Mouse (Mus musculus): ENCODE measurements around the gene Uimc1. TPM values are rescaled to one million over a fixed set of nuclear protein-coding genes. Genes with fewer than 3 reads are reported as not detected.

Uimc1 gene
- total and polyA plus RNA-seq, 3 experiments: 20.7 to 177 (median 44.5) TPM

GRCm38 (mm10) chr13:55114375-55114774 is 14.3 kb upstream of the Uimc1 start:
- Histone ChIP-seq H3K4me3 (replicated peaks in 1 of 3; ENCODE audit: low read depth in 2 of 3, low read length in 2 of 3, poor library complexity in 1 of 3) (no peak overlapping the region), H3K79me2 (replicated peaks; ENCODE audit: control insufficient read depth, extremely low read depth, insufficient read depth, poor library complexity, severe bottlenecking) (no peaks in the 10 kb centered on the region), H3K4me1 (ENCODE audit: control insufficient read depth in 1 of 2, insufficient read depth in 2 of 2) (peaks cover 4 to 8% of the 10 kb centered on the region in 2 experiments; a peak in 2 of 4 replicates), H3K27ac (ENCODE audit: insufficient read depth, low read depth) (no peak overlapping the region), H3K36me3 (replicated peaks in 1 of 2; ENCODE audit: control insufficient read depth in 1 of 2, insufficient read depth in 1 of 2, low read length in 1 of 2) (peaks cover 52 to 84% of the 10 kb centered on the region in 2 experiments), H3K27me3 (replicated peaks) (no peaks in the 10 kb centered on the region), H3K9ac (ENCODE audit: insufficient read depth, low read depth) (no peak overlapping the region), H3K4me2 (ENCODE audit: insufficient read depth, low read depth, poor library complexity, severe bottlenecking) (no peak overlapping the region), H3K9me3 (replicated peaks; ENCODE audit: low read length) (no peaks in the 10 kb centered on the region)
- dilution Hi-C loops (cut with MboI; ENCODE audit: extremely low pct_ligation_motif_present, extremely low pct_unique_long_range_greater_than_20kb, low sequenced_read_pairs) (no loop called here), in situ Hi-C loops (cut with MboI; ENCODE audit: low pct_ligation_motif_present, low pct_unique_long_range_greater_than_20kb, low sequenced_read_pairs) (no loop called here)
- TF ChIP-seq ZMIZ1 (IDR thresholded peaks at IDR 0.05; ENCODE audit: low read depth, low read length) (no peak), ELF1 (IDR thresholded peaks at IDR 0.05; ENCODE audit: low read depth, low read length) (no peak), GABPA (IDR thresholded peaks at IDR 0.05; ENCODE audit: insufficient replicate concordance, low read depth, low read length) (no peak)
- DNase-seq (ENCODE audit: extremely low read depth): no peak

GRCm38 (mm10) chr13:55107694-55108093 is 7.6 kb upstream of the Uimc1 start:
- DNase-seq (ENCODE audit: extremely low read depth): no peak
- TF ChIP-seq CHD2 (IDR thresholded peaks at IDR 0.05; ENCODE audit: low read length) (no peak), SMC3 (IDR thresholded peaks at IDR 0.05; ENCODE audit: low read depth, low read length) (no peak), UBTF (IDR thresholded peaks at IDR 0.05; ENCODE audit: low read depth, low read length) (no peak), POLR2AphosphoS2 (IDR thresholded peaks at IDR 0.05; ENCODE audit: low read depth, low read length) (no peak), MAZ (IDR thresholded peaks at IDR 0.05; ENCODE audit: low read depth, low read length) (no peak), USF1 (IDR thresholded peaks at IDR 0.05; ENCODE audit: low read depth, low read length) (no peak), ETS1 (conservative IDR thresholded peaks at IDR 0.05; ENCODE audit: low read depth, low read length) (no peak), JUN (IDR thresholded peaks at IDR 0.05; ENCODE audit: insufficient read depth, low read depth, low read length) (no peak), ZC3H11A (IDR thresholded peaks at IDR 0.05; ENCODE audit: low read depth, low read length) (no peak), GABPA (IDR thresholded peaks at IDR 0.05; ENCODE audit: insufficient replicate concordance, low read depth, low read length) (no peak), ZNF384 (IDR thresholded peaks at IDR 0.05; ENCODE audit: low read depth, low read length) (no peak)
- H3K36me3 ChIP-seq (replicated peaks in 1 of 2; ENCODE audit: control insufficient read depth in 1 of 2, insufficient read depth in 1 of 2, low read length in 1 of 2): peaks cover 9 to 42% of the 10 kb centered on the region in 2 experiments
- peaks cover 11% of the 10 kb centered on the region for H3K79me2 ChIP-seq (replicated peaks; ENCODE audit: control insufficient read depth, extremely low read depth, insufficient read depth, poor library complexity, severe bottlenecking)
- H3K4me3 ChIP-seq (replicated peaks in 1 of 3; ENCODE audit: low read depth in 2 of 3, low read length in 2 of 3, poor library complexity in 1 of 3): no peak overlapping the region
- no peak overlapping the region for H3K4me2 ChIP-seq (ENCODE audit: insufficient read depth, low read depth, poor library complexity, severe bottlenecking)
- peaks cover 4 to 32% of the 10 kb centered on the region in 2 experiments; a peak in 3 of 4 replicates for H3K4me1 ChIP-seq (ENCODE audit: control insufficient read depth in 1 of 2, insufficient read depth in 2 of 2)
- dilution Hi-C loops (cut with MboI; ENCODE audit: extremely low pct_ligation_motif_present, extremely low pct_unique_long_range_greater_than_20kb, low sequenced_read_pairs): no loop called here
- no peaks in the 10 kb centered on the region for H3K9me3 ChIP-seq (replicated peaks; ENCODE audit: low read length)
- in situ Hi-C loops (cut with MboI; ENCODE audit: low pct_ligation_motif_present, low pct_unique_long_range_greater_than_20kb, low sequenced_read_pairs): no loop called here
- H3K27ac ChIP-seq (ENCODE audit: insufficient read depth, low read depth): no peak overlapping the region
- no peaks in the 10 kb centered on the region for H3K27me3 ChIP-seq (replicated peaks)
- H3K9ac ChIP-seq (ENCODE audit: insufficient read depth, low read depth): no peak overlapping the region

GRCm38 (mm10) chr13:55107116-55107515 is 7.0 kb upstream of the Uimc1 start:
- no peaks in the 10 kb centered on the region for H3K9me3 ChIP-seq (replicated peaks; ENCODE audit: low read length)
- H3K36me3 ChIP-seq (replicated peaks in 1 of 2; ENCODE audit: control insufficient read depth in 1 of 2, insufficient read depth in 1 of 2, low read length in 1 of 2): peaks cover 8 to 38% of the 10 kb centered on the region in 2 experiments
- DNase-seq (ENCODE audit: extremely low read depth): no peak
- H3K4me1 ChIP-seq (ENCODE audit: control insufficient read depth in 1 of 2, insufficient read depth in 2 of 2): peaks cover 4 to 32% of the 10 kb centered on the region in 2 experiments; a peak in 3 of 4 replicates
- dilution Hi-C loops (cut with MboI; ENCODE audit: extremely low pct_ligation_motif_present, extremely low pct_unique_long_range_greater_than_20kb, low sequenced_read_pairs) (no loop called here), in situ Hi-C loops (cut with MboI; ENCODE audit: low pct_ligation_motif_present, low pct_unique_long_range_greater_than_20kb, low sequenced_read_pairs) (no loop called here)
- H3K27ac ChIP-seq (ENCODE audit: insufficient read depth, low read depth): no peak overlapping the region
- H3K27me3 ChIP-seq (replicated peaks): no peaks in the 10 kb centered on the region
- no peak overlapping the region for H3K9ac ChIP-seq (ENCODE audit: insufficient read depth, low read depth)
- no peak overlapping the region for H3K4me2 ChIP-seq (ENCODE audit: insufficient read depth, low read depth, poor library complexity, severe bottlenecking)
- H3K4me3 ChIP-seq (replicated peaks in 1 of 3; ENCODE audit: low read depth in 2 of 3, low read length in 2 of 3, poor library complexity in 1 of 3): no peak overlapping the region
- TF ChIP-seq IRF4 (IDR thresholded peaks at IDR 0.05; ENCODE audit: low read depth, low read length) (no peak), SMC3 (IDR thresholded peaks at IDR 0.05; ENCODE audit: low read depth, low read length) (no peak), BHLHE40 (IDR thresholded peaks at IDR 0.05; ENCODE audit: low read depth, low read length) (no peak), JUND (conservative IDR thresholded peaks at IDR 0.05; ENCODE audit: low read depth, low read length) (no peak), SIN3A (IDR thresholded peaks at IDR 0.05; ENCODE audit: low read length) (no peak), USF1 (IDR thresholded peaks at IDR 0.05; ENCODE audit: low read depth, low read length) (no peak), EP300 (IDR thresholded peaks at IDR 0.05; ENCODE audit: low read length) (no peak), TBP (conservative IDR thresholded peaks at IDR 0.05; ENCODE audit: low read depth, low read length) (no peak)
- peaks cover 11% of the 10 kb centered on the region for H3K79me2 ChIP-seq (replicated peaks; ENCODE audit: control insufficient read depth, extremely low read depth, insufficient read depth, poor library complexity, severe bottlenecking)

Measured in CH12.LX (cell line).